Mouse (Mus musculus): ENCODE results near the gene Gm10337.

DNA sequence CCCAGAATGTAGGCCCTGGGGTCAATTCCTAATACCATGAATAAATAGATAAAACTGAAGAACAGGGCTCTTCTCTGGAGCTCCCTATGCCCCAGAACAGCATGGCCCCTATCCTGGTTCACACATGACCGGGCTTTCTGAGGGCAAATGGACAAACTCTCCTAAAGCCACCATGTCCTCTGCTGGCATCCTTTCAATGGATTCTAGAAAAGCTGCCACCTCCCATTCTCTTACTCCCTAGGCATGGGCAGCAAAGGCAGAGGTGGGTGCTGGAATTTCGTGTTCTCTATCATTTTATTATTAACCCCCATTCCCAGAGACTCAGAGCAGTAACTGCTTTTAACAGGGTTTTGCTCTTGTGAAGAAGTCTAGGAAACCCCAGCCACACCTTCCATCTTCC is 11.7 kb downstream of the Gm10337 start:
- TF ChIP-seq CTCF (IDR thresholded peaks at IDR 0.05; ENCODE audit: borderline replicate concordance, insufficient read depth, low read depth, low read length), result no peak
- TF ChIP-seq POLR2A (IDR thresholded peaks at IDR 0.05; ENCODE audit: borderline replicate concordance, insufficient read depth, low read length), result no peak
